Mouse (Mus musculus) layer of hippocampus, adult 9-10 months (tissue): ENCODE measurements at regions not wholly inside any gene's neighbourhood (a gene's known extent, or its start where the extent isn't known, plus 50 kb on each side); places are given as distances from the start of the nearest gene placed in this dataset.
"Not testable (repeated sequence)": the region's sequence is repeated elsewhere in the genome, so short reads cannot be mapped to it uniquely, and the experiment has no call there.

ENCODE experiments used
- DNase-seq: peaks from one replicate; pipeline ENCODE4 v3.0.0; 2022; ENCODE audit warnings: low spot score

DNA sequence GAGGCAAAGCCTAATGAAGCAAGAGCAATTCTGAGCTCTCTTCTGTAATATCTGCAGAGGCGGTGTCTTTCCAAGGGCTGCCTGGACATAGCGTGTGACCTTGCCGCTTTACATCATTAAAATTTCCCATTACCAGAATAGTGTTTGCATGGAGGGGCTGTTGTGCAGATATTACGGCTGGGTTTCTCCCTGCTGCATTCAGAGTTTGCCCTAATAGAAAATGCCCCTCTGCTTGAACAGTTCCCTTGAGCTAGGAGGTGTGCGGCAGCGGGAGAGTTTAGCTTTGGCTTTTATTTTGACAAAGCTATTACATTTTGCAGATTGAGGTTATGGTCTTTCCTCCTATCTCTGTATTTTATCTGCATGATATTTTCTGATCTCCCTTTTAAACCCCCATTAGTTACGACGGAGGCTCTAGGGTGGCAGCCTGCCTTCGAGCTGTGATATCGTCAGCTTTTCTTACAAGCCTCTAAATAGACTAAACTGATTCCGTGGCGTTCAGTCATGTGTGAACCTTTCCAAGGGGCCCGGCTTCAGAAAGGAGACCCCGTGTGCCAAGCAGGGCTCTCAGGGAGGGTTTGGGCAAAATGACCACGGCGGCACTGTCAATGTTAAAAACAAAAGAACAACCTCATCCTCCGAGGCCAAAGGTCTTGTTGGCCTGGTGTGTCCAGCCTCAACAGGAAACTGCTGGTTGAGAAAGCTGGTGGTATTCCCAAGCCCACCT lies 182.2 kb upstream of the Pmfbp1 start:
- no peak for DNase-seq

- no peak for DNase-seq
These were observed 181.1 kb upstream of the Pmfbp1 start for GRCm38 (mm10) chr8:109312731-109313130.

GRCm38 (mm10) chr8:109320955-109321354 lies 172.9 kb upstream of the Pmfbp1 start:
- no peak for DNase-seq

- DNase-seq = no peak
These were observed 170.5 kb upstream of the Pmfbp1 start for GRCm38 (mm10) chr8:109323351-109323750.

DNA sequence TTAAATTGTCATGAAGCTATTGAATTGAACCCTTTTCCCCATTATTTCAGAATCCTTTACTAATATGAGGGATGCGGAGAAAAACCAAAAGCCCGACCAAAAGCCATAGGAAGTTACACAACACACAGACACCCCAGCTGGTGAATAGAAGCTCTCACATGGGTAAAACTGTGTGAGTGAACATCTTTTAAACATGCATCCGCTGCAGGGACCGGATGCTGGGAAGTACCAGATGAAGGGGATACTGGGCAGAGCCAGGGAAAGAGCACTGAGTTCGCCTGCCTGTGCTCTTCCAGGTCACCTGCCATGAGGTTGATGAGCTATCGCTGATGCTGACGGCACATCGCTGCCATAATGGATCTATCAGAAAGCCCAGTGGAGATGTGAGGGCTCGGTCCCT lies 169.6 kb upstream of the Pmfbp1 start:
- no peak for DNase-seq

DNA sequence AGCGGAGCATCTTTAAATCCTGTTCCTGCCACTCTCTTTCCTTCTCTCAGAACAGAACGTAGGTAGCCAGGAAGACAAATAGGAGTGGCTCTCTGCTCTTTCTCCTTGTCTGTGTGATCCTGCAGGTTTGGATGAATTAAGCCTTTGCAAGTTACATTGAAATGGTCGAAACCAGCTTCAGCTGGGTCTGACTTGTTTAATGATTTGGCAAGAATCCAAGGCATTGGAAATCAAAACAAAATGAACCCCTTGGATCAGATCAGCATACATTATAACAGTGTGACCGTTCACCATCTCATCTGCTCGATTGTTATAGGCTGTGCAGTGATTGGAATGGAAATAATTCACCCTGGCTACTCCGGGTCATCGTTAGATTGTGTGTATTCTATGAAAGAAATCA lies 157.6 kb upstream of the Pmfbp1 start:
- DNase-seq = no peak

DNA sequence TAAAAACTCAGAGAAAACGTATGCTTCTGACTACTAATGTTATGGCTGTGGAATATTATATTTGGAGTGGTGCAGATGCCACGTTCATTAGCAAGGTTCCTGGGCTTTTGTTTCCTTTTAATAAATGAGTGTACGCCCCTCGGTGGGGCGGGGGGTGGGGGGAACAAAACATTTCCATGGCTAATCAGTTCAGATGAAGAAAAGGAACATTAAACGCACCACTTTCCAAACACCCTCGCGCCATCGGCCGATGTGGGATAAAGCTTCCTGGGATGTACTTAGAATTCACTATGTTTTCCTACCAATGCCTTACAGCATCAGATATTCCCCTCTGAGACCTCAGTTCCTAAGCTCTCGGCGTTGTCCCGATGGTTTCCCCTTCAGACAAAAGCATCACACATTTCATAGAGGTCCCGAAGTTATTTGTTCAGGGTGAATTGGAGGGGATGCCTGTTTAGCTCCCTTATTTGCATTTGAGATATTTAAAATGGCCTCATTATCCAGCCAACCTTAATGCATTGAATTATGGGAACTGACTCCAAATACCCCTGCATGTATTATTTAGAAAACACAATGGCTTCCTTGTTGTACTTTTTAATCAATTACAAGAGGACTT lies 155.5 kb upstream of the Pmfbp1 start:
- no peak for DNase-seq

GRCm38 (mm10) chr8:109340647-109341046 lies 153.2 kb upstream of the Pmfbp1 start:
- not testable (repeated sequence) for DNase-seq

GRCm38 (mm10) chr8:109355168-109355567 lies 138.7 kb upstream of the Pmfbp1 start:
- DNase-seq = no peak

- DNase-seq = no peak
These were observed 134.3 kb upstream of the Pmfbp1 start for GRCm38 (mm10) chr8:109359396-109360051.

DNA sequence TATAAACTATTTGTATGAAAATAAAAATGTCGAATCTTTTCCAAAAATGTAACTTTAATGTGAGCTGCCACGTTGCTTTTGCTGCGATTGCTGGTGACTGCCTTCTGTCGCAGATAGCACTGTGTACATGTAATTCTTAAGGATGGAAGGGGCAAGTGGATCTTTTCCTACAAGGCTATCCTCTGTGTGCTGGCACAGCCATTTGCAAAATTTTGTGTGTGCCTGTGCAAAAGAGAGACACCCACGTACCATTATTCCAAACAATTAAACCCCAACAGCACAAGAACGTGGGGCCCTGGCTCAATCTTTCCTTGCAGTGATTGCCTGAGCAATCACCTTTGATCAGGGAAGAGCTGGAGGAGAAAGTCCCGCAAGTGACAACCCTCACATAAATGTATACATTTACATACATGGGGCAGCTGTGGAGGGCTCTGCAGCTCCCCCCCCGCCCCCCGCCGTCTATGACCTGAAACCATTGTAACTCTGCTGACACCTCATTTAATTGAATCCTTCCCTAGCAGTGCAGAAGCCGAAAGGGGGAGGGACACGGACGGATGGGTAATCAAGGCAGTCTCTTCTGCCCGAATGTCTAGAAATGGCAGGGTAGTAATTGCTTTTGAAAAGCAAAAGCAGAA lies 133.6 kb upstream of the Pmfbp1 start:
- DNase-seq = no peak

- DNase-seq = no peak
These were observed 132.9 kb upstream of the Pmfbp1 start for GRCm38 (mm10) chr8:109360904-109361303.

DNA sequence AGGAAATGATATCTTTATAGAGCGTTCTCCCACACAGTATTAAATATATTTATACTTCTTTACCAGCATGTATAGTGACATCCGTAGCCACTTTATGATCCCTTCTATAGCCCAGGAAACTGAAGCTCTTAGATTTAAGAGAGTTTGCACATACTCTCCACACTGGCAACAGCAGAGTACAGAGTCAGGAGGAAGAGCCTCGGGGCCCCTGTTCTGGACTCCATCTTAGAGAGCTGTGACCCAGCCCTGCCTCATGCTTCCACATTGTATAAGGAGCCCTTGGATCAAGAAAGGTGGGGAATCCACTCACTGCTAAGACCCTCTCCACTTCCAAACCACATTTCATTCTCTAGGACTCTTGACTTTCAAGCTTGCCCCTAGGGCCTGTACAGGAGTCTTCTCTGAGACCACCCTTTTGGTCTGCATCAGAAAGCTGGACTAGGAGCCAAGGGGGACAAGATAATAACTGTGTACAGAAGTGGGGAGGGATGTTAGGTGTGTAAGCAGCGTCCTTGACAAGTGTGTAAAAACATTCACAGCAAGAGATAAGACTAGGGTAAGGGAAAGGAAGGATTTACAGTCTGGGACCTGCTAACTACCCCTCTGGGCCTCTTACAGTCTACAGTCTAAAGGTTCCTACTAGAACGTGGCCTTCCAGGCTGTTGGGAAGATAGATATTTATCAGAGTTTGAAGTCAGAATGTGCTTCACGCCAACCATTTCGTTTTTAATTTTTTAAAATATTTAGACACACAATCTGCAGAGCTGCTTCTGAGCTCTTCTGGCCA lies 132.1 kb upstream of the Pmfbp1 start:
- DNase-seq = no peak

DNA sequence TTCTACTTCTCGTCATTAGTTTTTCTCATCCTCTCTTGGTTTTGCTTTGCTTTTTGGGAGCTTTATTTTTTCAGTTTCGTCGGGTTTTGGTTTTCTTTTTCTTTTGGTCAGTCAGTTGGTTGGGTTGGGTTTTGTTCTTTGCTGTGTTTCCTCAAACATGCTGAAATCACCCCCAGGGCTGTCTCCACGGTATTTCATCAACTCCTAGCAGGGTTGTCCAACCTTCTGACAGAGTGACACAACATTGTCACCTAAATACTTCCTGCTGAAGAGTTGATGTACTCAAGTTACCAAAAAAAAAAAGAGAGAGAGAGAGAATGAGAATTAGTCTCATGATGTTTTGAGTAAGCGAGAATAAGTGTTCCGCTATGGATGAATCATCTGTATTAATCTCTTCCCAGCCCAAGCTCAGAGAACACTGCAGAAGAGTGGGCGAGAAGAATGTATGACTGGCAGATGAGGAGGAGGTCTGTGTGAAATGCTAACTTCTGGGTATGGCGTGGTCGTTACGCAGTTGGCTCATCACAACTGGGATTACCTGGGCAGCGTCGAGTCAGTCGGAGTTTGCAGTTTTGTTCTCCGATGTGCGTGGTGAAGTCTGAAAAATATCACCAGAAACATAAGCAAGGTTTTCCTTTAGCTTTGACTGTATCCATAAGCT lies 130.5 kb upstream of the Pmfbp1 start:
- DNase-seq = no peak

DNA sequence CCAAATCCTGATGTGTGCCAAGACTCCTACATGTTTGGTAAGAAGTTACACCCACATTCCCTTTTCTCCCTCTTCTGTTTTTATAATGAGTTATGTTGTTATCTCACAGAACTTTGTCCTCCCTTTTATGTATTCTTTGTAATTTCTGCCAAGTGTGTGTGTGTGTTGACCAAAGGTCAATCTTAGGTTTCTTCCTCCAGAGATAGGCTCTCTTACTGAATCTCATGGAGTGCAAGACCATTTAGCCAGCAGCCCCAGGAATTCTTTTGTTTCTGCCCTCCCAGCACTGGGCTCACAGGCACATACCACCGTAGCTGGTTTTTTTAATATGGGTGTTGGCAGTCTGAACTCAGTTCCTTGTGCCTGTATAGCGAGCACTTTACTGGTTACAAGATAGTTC lies 119.8 kb upstream of the Pmfbp1 start:
- no peak for DNase-seq

- DNase-seq = no peak
These were observed 108.9 kb upstream of the Pmfbp1 start for GRCm38 (mm10) chr8:109384881-109385280.

DNA sequence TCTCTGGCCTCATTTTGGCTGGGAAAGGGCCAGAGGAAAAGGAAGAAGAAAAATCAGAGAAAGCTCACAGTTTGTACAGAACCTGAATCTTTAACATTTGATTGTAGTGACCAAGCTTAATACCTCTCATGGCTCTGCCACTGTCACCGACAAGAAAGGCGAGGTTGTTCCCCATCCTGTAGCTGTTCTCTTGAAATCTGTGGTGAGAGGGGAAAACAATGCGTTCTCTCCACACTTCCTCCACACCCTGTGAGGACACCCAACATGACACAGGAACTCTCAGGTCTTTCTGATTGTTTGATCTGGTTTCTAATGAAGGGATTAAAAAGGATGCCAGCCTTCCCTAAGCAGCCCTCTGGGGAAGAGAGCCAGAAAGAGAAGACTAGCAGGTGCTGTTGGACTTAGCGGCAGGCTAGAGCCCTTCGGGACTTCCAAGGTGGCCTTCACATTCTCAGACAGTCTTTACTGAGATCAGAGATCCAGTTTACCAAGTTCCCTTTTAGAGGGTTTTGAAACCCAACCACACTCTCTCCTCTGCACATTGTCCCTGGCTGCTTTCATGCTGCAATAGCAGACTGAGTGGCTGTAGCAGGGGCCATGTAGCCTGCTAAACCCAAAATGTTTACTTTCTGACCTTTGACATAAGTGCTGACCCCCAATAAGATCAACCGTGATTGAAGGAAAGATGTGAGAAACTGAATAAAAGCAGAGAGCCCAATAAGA lies 98.5 kb upstream of the Pmfbp1 start:
- no peak for DNase-seq

- DNase-seq = no peak
These were observed 94.2 kb upstream of the Pmfbp1 start for GRCm38 (mm10) chr8:109399616-109400015.

- no peak for DNase-seq
These were observed 93.6 kb upstream of the Pmfbp1 start for GRCm38 (mm10) chr8:109400192-109400591.

GRCm38 (mm10) chr8:109407913-109408312 lies 85.9 kb upstream of the Pmfbp1 start:
- DNase-seq = no peak

DNA sequence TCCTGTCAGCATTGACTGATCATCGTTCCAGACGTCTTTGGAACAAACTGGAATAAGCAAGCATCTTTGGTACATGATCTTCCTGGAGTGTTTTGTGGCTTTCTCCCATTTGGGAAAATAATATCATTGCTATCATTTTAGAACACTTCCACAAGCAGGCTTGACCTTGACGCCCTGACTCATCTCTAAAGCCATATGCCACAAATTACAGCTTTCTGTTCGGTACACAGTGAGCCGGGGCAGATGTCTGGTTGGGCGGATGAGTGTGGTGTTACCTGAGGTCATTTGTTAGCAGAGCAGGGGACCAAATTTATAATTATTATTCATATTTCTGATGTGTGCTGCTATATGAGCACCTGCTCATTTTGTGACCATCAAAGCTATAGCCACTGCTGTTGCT lies 83.3 kb upstream of the Pmfbp1 start:
- no peak for DNase-seq
